Mouse (Mus musculus) neural tube, embryonic 14.5 days (tissue): ENCODE results near the gene Mmachc. TPM values are rescaled to one million over a fixed set of nuclear protein-coding genes. Genes with fewer than 3 reads are reported as not detected.
"Not testable (repeated sequence)": the region's sequence is repeated elsewhere in the genome, so short reads cannot be mapped to it uniquely, and the experiment has no call there.

Experiments
- ATAC-seq: fragments of 200-750 bp; cut with Nextera tagmentation; 2 replicates; pipeline ENCODE4 v1.8.0; 2017; ENCODE audit warnings: low read depth, mild to moderate bottlenecking, moderate TSS enrichment, moderate library complexity
- H3K27ac ChIP-seq: fragments of 300-500 bp; sonication (generic); 2 replicates; pipeline ENCODE4 v1.5.1; 2014; ENCODE audit warnings: low read depth, mild to moderate bottlenecking, control low read depth, low read length, moderate library complexity, mixed read lengths
- H3K27me3 ChIP-seq: fragments of 300-500 bp; sonication (generic); 2 replicates; pipeline ENCODE4 v1.6.1; 2014; ENCODE audit warnings: low read length; ENCODE audit not compliant: control insufficient read depth, insufficient read depth
- H3K36me3 ChIP-seq: fragments of 300-500 bp; sonication (generic); 2 replicates; pipeline ENCODE4 v1.6.1; 2014; ENCODE audit warnings: low read length, mixed read lengths; ENCODE audit not compliant: control insufficient read depth, insufficient read depth
- H3K4me1 ChIP-seq: fragments of 300-500 bp; sonication (generic); 2 replicates; pipeline ENCODE4 v1.6.1; 2014; ENCODE audit warnings: low read length; ENCODE audit not compliant: control insufficient read depth, insufficient read depth
- H3K4me2 ChIP-seq: fragments of 300-500 bp; sonication (generic); 2 replicates; pipeline ENCODE4 v1.6.1; 2014; ENCODE audit warnings: mild to moderate bottlenecking, low read depth, low read length, control low read depth
- H3K4me3 ChIP-seq: fragments of 300-500 bp; sonication (generic); 2 replicates; pipeline ENCODE4 v1.5.1; 2014; ENCODE audit warnings: low read depth, low read length, control low read depth, mixed read lengths
- H3K9ac ChIP-seq: fragments of 300-500 bp; sonication (generic); replicated peaks from 2 replicates; pipeline ENCODE4 v1.6.1; 2014; ENCODE audit warnings: low read depth, mild to moderate bottlenecking, control low read depth, low read length, mixed read lengths
- H3K9me3 ChIP-seq: fragments of 300-500 bp; sonication (generic); 2 replicates; pipeline ENCODE4 v1.6.1; 2016; ENCODE audit warnings: low read length; ENCODE audit not compliant: control insufficient read depth
- WGBS: fragments of 180-500 bp; shearing (Covaris S2); extraction: QIAGEN DNeasy Blood & Tissue Kit; methylation state at CpG from one replicate; pipeline ENCODE4 v1.1.7; 2014; 5-methylcytosine and 5-hydroxymethylcytosine counted together
- polyA plus RNA-seq: library from polyadenylated mRNA; unstranded; fragments of >200 nt; fragmentation: Nextera tagmentation; extraction: Ambion mirVana; gene quantifications from 2 replicates; pipeline ENCODE4 v1.2.1, GENCODE M21; 2014

Mmachc gene
- polyA plus RNA-seq, 1 experiment from 2014 or later: 18.6 TPM

- no peak overlapping the region for H3K9ac ChIP-seq
- H3K9me3 ChIP-seq: no peaks in the 10 kb centered on the region
- H3K4me2 ChIP-seq: no peak overlapping the region
- whole genome bisulfite sequencing: 75% methylated on average over 6 of the region's 6 CpGs
- no peak overlapping the region for H3K4me3 ChIP-seq
- no peaks in the 10 kb centered on the region for H3K36me3 ChIP-seq
- no peaks in the 10 kb centered on the region for H3K4me1 ChIP-seq
- H3K27ac ChIP-seq: no peak overlapping the region
- ATAC-seq: no peak
- no peaks in the 10 kb centered on the region for H3K27me3 ChIP-seq
Observed at GRCm38 (mm10) chr4:116660829-116661228, 47.4 kb downstream of the Mmachc start.

GRCm38 (mm10) chr4:116659916-116660315 lies 48.3 kb downstream of the Mmachc start:
- H3K27ac ChIP-seq, ATAC-seq, H3K9me3 ChIP-seq, H3K36me3 ChIP-seq, H3K4me2 ChIP-seq, H3K27me3 ChIP-seq, H3K4me1 ChIP-seq, H3K9ac ChIP-seq, H3K4me3 ChIP-seq: not testable (repeated sequence)
- 88% methylated on average over 6 of the region's 6 CpGs for WGBS

GRCm38 (mm10) chr4:116659474-116659873 lies 48.7 kb downstream of the Mmachc start:
- Histone ChIP-seq H3K4me3 (no peak overlapping the region), H3K9me3 (no peaks in the 10 kb centered on the region), H3K4me2 (no peak overlapping the region), H3K27ac (no peak overlapping the region), H3K27me3 (no peaks in the 10 kb centered on the region), H3K4me1 (no peaks in the 10 kb centered on the region), H3K36me3 (no peaks in the 10 kb centered on the region), H3K9ac (no peak overlapping the region)
- ATAC-seq: no peak
- 69% methylated on average over 2 of the region's 2 CpGs for WGBS

GRCm38 (mm10) chr4:116657971-116658370 lies 50.2 kb downstream of the Mmachc start:
- Histone ChIP-seq H3K27ac (no peak overlapping the region), H3K9ac (no peak overlapping the region), H3K4me1 (no peaks in the 10 kb centered on the region), H3K36me3 (no peaks in the 10 kb centered on the region), H3K9me3 (no peaks in the 10 kb centered on the region), H3K4me2 (no peak overlapping the region), H3K27me3 (no peaks in the 10 kb centered on the region), H3K4me3 (no peak overlapping the region)
- WGBS: 41% methylated on average over 3 of the region's 3 CpGs
- no peak for ATAC-seq

GRCm38 (mm10) chr4:116655658-116656057 lies 52.5 kb downstream of the Mmachc start:
- no peak for ATAC-seq
- no peaks in the 10 kb centered on the region for H3K4me1 ChIP-seq

GRCm38 (mm10) chr4:116655100-116655499 lies 53.1 kb downstream of the Mmachc start:
- peaks cover 4% of the 10 kb centered on the region; the same call in 1 of the 2 replicates for H3K4me1 ChIP-seq
- 72% methylated on average over 2 of the region's 2 CpGs for WGBS
- H3K27me3 ChIP-seq: no peaks in the 10 kb centered on the region
- no peak overlapping the region for H3K4me2 ChIP-seq
- no peaks in the 10 kb centered on the region for H3K36me3 ChIP-seq
- H3K27ac ChIP-seq: no peak overlapping the region
- ATAC-seq: no peak
- H3K9ac ChIP-seq: no peak overlapping the region
- no peaks in the 10 kb centered on the region for H3K9me3 ChIP-seq
- H3K4me3 ChIP-seq: no peak overlapping the region

More at GRCm38 (mm10) chr4:116655658-116656057, 52.5 kb downstream of the Mmachc start:
- Histone ChIP-seq H3K27me3 (no peaks in the 10 kb centered on the region), H3K9ac (no peak overlapping the region), H3K4me2 (no peak overlapping the region), H3K4me3 (no peak overlapping the region), H3K36me3 (no peaks in the 10 kb centered on the region), H3K9me3 (no peaks in the 10 kb centered on the region), H3K27ac (no peak overlapping the region)
- WGBS: 81% methylated on average over 3 of the region's 3 CpGs

GRCm38 (mm10) chr4:116653228-116653627 lies 55.0 kb downstream of the Mmachc start:
- ATAC-seq: no peak
- 89% methylated on average over 6 of the region's 6 CpGs for WGBS
- H3K36me3 ChIP-seq: no peaks in the 10 kb centered on the region

More at GRCm38 (mm10) chr4:116653228-116653627, 55.0 kb downstream of the Mmachc start:
- no peaks in the 10 kb centered on the region for H3K27me3 ChIP-seq
- H3K9ac ChIP-seq: no peak overlapping the region
- H3K4me2 ChIP-seq: no peak overlapping the region
- peaks cover 7% of the 10 kb centered on the region; the same call in 1 of the 2 replicates for H3K4me1 ChIP-seq
- H3K9me3 ChIP-seq: no peaks in the 10 kb centered on the region
- no peak overlapping the region for H3K4me3 ChIP-seq
- no peak overlapping the region for H3K27ac ChIP-seq

Other genes starting within 250 kb of the Mmachc start
- 53.0 and 72.5 TPM in 2 replicates for gene Mast2, start 244.2 kb downstream of the Mmachc start, polyA plus RNA-seq
- gene Ipp, start 200.9 kb downstream of the Mmachc start, polyA plus RNA-seq: 4.0 and 5.3 TPM in 2 replicates
- gene Tmem69, start 152.5 kb downstream of the Mmachc start, polyA plus RNA-seq: 28.1 and 29.5 TPM in 2 replicates
- 18.5 and 22.4 TPM in 2 replicates for gene Gpbp1l1, start 150.7 kb downstream of the Mmachc start, polyA plus RNA-seq
- 5.7 and 6.0 TPM in 2 replicates for gene Ccdc17, start 111.8 kb downstream of the Mmachc start, polyA plus RNA-seq
- 90.6 and 105 TPM in 2 replicates for gene Nasp, start 80.5 kb downstream of the Mmachc start, polyA plus RNA-seq
- gene Akr1a1, start 56.7 kb downstream of the Mmachc start, polyA plus RNA-seq: 710 and 714 TPM in 2 replicates
- gene Prdx1, start 22.9 kb downstream of the Mmachc start, polyA plus RNA-seq: 311 and 387 TPM in 2 replicates
- 8.4 and 9.0 TPM in 2 replicates for gene Ccdc163, start 103 bp upstream of the Mmachc start, polyA plus RNA-seq
- 2.8 and 3.7 TPM in 2 replicates for gene Tesk2, start 12.5 kb upstream of the Mmachc start, polyA plus RNA-seq
- gene Toe1, start 99.2 kb upstream of the Mmachc start, polyA plus RNA-seq: 28.8 and 29.5 TPM in 2 replicates
- 4.8 and 7.0 TPM in 2 replicates for gene Mutyh, start 99.3 kb upstream of the Mmachc start, polyA plus RNA-seq
- gene Hpdl, start 113.3 kb upstream of the Mmachc start, polyA plus RNA-seq: 1.5 and 2.7 TPM in 2 replicates
- 6.4 and 8.1 TPM in 2 replicates for gene Zswim5, start 169.0 kb upstream of the Mmachc start, polyA plus RNA-seq